Mouse (Mus musculus): ENCODE measurements around the gene Psmc4. TPM values are rescaled to one million over a fixed set of nuclear protein-coding genes. Genes with fewer than 3 reads are reported as not detected.

Gene Psmc4
- total and polyA plus RNA-seq, 3 experiments, result 211 to 272 (median 258) TPM

DNA sequence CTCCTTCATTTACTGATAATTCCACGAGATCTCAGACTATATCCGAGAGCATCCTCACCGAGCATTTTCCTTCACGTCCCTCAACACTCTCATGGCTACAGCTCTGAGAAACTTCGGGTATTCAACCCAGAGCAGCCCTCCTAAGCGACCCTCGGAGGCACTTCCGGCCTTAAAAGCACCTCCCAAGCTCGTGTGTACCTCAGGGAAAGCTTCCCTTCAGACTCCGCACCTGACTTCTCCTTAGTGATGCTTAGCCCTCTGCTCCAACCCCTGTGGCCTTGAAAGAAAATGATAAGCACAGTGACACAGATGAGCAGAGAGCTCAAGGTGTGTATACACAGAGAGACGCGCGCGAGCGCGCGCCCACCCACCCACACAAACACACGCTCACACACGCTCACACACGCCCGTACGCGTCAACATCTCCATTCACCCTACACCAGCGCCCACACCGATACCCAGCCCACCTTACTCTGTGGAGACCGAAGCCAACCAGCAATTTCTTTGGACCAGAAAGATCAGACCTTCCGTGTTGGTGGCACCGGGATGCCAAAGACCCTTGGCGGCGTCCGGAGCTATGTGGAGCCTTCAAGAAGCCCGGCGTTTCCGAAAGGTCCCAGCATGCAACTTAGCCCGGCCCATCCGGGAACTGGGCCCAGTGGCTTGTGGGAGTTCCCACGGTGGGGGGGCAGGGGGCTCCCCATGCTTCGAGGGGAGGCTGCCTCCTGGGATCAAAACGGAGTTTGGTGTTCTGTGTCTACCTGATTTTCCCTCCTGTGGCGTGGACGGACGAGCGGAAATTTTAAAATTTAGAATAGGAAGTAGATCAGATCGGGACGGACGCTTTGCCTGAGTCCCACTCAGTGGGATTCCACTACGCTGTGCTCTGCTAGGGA lies 36.1 kb downstream of the Psmc4 start, which contains the start of gene Zfp850:
Zfp850 (minus strand) TSS at position 567 of the 896 bp plus-strand sequence.
- peaks cover 18 to 32% of the 10 kb centered on the region in 2 experiments for H3K36me3 ChIP-seq (replicated peaks in 1 of 2; ENCODE audit: control insufficient read depth in 1 of 2, insufficient read depth in 1 of 2, low read length in 1 of 2)
- peaks cover 2 to 8% of the 10 kb centered on the region in 2 experiments; a peak in 3 of 4 replicates for H3K4me1 ChIP-seq (ENCODE audit: control insufficient read depth in 1 of 2, insufficient read depth in 2 of 2)
- H3K9me3 ChIP-seq (replicated peaks; ENCODE audit: low read length), result peaks cover 1% of the 10 kb centered on the region
- H3K27me3 ChIP-seq (replicated peaks), result peaks cover 6% of the 10 kb centered on the region
- H3K79me2 ChIP-seq (replicated peaks; ENCODE audit: control insufficient read depth, extremely low read depth, insufficient read depth, poor library complexity, severe bottlenecking), result peaks cover 41% of the 10 kb centered on the region
- peak; percentile 86 for DNase-seq (ENCODE audit: extremely low read depth)
- TF ChIP-seq MXI1 (IDR thresholded peaks at IDR 0.05; ENCODE audit: low read depth, low read length) (peak; percentile 90), GABPA (IDR thresholded peaks at IDR 0.05; ENCODE audit: insufficient replicate concordance, low read depth, low read length) (no peak; the same call in 1 of the 2 replicates), JUND (conservative IDR thresholded peaks at IDR 0.05; ENCODE audit: low read depth, low read length) (no peak), POLR2A (IDR thresholded peaks at IDR 0.05; ENCODE audit: low read depth, low read length) (peak; percentile 95), MAX (IDR thresholded peaks at IDR 0.05; ENCODE audit: low read length) (peak; percentile 78; the same call in 1 of the 2 replicates), RCOR1 (conservative IDR thresholded peaks at IDR 0.05; ENCODE audit: low read depth, low read length) (no peak), CHD1 (IDR thresholded peaks at IDR 0.05; ENCODE audit: low read depth, low read length) (no peak), SIN3A (IDR thresholded peaks at IDR 0.05; ENCODE audit: low read length) (peak; percentile 86), JUN (IDR thresholded peaks at IDR 0.05; ENCODE audit: insufficient read depth, low read depth, low read length) (no peak), KAT2A (IDR thresholded peaks at IDR 0.05; ENCODE audit: insufficient replicate concordance, low read length) (peak; percentile 83; the same call in 1 of the 2 replicates), TBP (conservative IDR thresholded peaks at IDR 0.05; ENCODE audit: low read depth, low read length) (0 out of 2 replicates have a peak, but pooled peaks have one; percentile 49), ETS1 (conservative IDR thresholded peaks at IDR 0.05; ENCODE audit: low read depth, low read length) (no peak), CHD2 (IDR thresholded peaks at IDR 0.05; ENCODE audit: low read length) (peak; percentile 72; the same call in 1 of the 2 replicates), HCFC1 (IDR thresholded peaks at IDR 0.05; ENCODE audit: low read depth, low read length) (peak; percentile 84), USF1 (IDR thresholded peaks at IDR 0.05; ENCODE audit: low read depth, low read length) (no peak), UBTF (IDR thresholded peaks at IDR 0.05; ENCODE audit: low read depth, low read length) (no peak), ZMIZ1 (IDR thresholded peaks at IDR 0.05; ENCODE audit: low read depth, low read length) (peak; percentile 58; the same call in 1 of the 2 replicates), RAD21 (IDR thresholded peaks at IDR 0.05; ENCODE audit: low read depth, low read length) (no peak), MAFK (IDR thresholded peaks at IDR 0.05; ENCODE audit: insufficient replicate concordance, low read length) (no peak), TCF12 (IDR thresholded peaks at IDR 0.05; ENCODE audit: low read depth, low read length) (peak; percentile 75), ELF1 (IDR thresholded peaks at IDR 0.05; ENCODE audit: low read depth, low read length) (peak; percentile 84), NELFE (IDR thresholded peaks at IDR 0.05; ENCODE audit: low read depth, low read length) (peak; percentile 86), IRF4 (IDR thresholded peaks at IDR 0.05; ENCODE audit: low read depth, low read length) (peak; percentile 87), NRF1 (IDR thresholded peaks at IDR 0.05; ENCODE audit: low read depth, low read length) (no peak), MAZ (IDR thresholded peaks at IDR 0.05; ENCODE audit: low read depth, low read length) (peak; percentile 97), POLR2AphosphoS2 (IDR thresholded peaks at IDR 0.05; ENCODE audit: low read depth, low read length) (peak; percentile 69; the same call in 1 of the 2 replicates), MEF2A (IDR thresholded peaks at IDR 0.05; ENCODE audit: borderline replicate concordance, low read depth, low read length) (peak; percentile 48; the same call in 1 of the 2 replicates)
- in situ Hi-C loops (cut with MboI; ENCODE audit: low pct_ligation_motif_present, low pct_unique_long_range_greater_than_20kb, low sequenced_read_pairs), result no loop called here
- H3K9ac ChIP-seq (ENCODE audit: insufficient read depth, low read depth), result peak within 1 kb of the TSS; percentile 63
- peak within 1 kb of the TSS; percentile 39; the same call in 1 of the 2 replicates for H3K27ac ChIP-seq (ENCODE audit: insufficient read depth, low read depth)
- H3K4me2 ChIP-seq (ENCODE audit: insufficient read depth, low read depth, poor library complexity, severe bottlenecking), result peak within 1 kb of the TSS; percentile 81
- H3K4me3 ChIP-seq (replicated peaks in 1 of 3; ENCODE audit: low read depth in 2 of 3, low read length in 2 of 3, poor library complexity in 1 of 3), result peak within 1 kb of the TSS; percentile 70 to 88 (median 87)
- dilution Hi-C loops (cut with MboI; ENCODE audit: extremely low pct_ligation_motif_present, extremely low pct_unique_long_range_greater_than_20kb, low sequenced_read_pairs), result no loop called here
